Mouse (Mus musculus) embryonic stem cell, embryonic (primary cell): ENCODE data around the gene Dgkz.

ENCODE experiments used
- CTCF ChIA-PET, 4 experiments: fragments of 300-600 bp in 2 of 4; fragments of 350-600 bp in 2 of 4; sonication (Branson Sonifier 250); formaldehyde crosslinking; loops; one replicate each; lab custom pipeline; 2022; ENCODE audit warnings: inconsistent platforms in 2 of 4; lab: Charles Lee
- POLR2A ChIA-PET, 4 experiments: fragments of 300-600 bp in 2 of 4; fragments of 350-600 bp in 2 of 4; sonication (Branson Sonifier 250); formaldehyde crosslinking; loops; one replicate each; lab custom pipeline; 2022; ENCODE audit warnings: antibody characterized with exemption in 4 of 4, inconsistent platforms in 1 of 4; lab: Charles Lee

Gene Dgkz

GRCm38 (mm10) chr2:91975581-91976541, at the start of gene Dgkz:
Gene Dgkz, minus strand, starts transcription at chr2:91975864.
- ChIA-PET CTCF (interaction anchor here in 3 of 4 experiments (0.8 to 2.1 kb wide), 9 partner anchors 8 to 46 kb away, joined by 3 to 7 read pairs (median 5); no protein-coding TSS in a partner anchor), POLR2A (interaction anchor here (0.5 to 2.5 kb wide), 17 partner anchors 8 to 321 kb away, joined by 3 to 16 read pairs (median 4); partner anchors contain the start of gene Mdk (in 1 of the 4))

DNA sequence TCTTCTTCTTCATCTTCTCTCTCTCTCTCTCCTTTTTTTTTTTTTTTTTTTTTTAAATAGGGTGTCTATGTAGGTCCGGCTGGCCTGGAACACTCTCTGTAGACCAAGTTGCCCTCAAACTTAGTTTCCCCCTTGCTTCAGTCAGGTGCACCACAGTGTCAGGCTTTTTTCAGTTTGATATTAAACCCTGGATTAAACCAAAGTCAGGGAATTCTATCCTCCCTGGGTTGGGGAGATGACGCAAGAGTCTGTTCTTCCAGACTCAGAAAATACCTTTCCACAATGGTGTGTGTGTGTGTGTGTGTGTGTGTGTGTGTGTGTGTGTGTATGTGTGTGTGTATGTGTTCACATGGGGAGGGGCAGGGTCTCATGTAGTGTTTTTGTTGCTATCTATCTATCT, 49.5 kb upstream of the Dgkz start:
- POLR2A ChIA-PET, result interaction anchor here in 2 of 4 experiments (0.8 to 1.1 kb wide), 3 partner anchors 17 to 31 kb away, joined by 3 read pairs; no protein-coding TSS in a partner anchor

DNA sequence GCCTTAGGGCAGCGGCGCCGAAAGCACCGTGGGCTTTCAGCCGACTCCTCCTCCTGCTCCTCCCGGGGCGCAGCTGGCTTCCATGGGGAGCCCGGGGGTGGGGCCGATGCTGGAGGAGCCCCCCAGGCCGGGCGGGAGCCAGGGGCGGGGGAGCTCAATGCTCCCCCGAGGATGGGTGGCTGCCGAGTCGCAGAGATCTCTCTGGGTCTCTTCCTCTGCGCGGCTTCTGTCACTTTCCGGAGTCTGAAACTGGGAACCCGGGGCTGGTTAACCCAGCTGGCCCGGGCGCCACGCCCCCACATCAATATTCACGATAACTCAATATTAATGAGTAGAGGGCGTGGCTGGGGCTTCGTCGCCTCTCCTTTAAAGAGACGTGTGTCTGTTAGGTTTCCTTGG, 48.6 kb upstream of the Dgkz start, which contains the start of gene Creb3l1:
Gene Creb3l1, minus strand, starts transcription at position 229 of the 399 bp plus-strand sequence.
- CTCF ChIA-PET, result interaction anchor here in 3 of 4 experiments (0.6 to 2.1 kb wide), 17 partner anchors 9 to 461 kb away, joined by 3 to 42 read pairs (median 4); no protein-coding TSS in a partner anchor
- POLR2A ChIA-PET, result interaction anchor here in 3 of 4 experiments (0.6 to 3.4 kb wide), 17 partner anchors 9 to 944 kb away, joined by 3 to 36 read pairs (median 4); no protein-coding TSS in a partner anchor

More for the DNA sequence above, 49.5 kb upstream of the Dgkz start:
- CTCF ChIA-PET, result no interaction called here

DNA sequence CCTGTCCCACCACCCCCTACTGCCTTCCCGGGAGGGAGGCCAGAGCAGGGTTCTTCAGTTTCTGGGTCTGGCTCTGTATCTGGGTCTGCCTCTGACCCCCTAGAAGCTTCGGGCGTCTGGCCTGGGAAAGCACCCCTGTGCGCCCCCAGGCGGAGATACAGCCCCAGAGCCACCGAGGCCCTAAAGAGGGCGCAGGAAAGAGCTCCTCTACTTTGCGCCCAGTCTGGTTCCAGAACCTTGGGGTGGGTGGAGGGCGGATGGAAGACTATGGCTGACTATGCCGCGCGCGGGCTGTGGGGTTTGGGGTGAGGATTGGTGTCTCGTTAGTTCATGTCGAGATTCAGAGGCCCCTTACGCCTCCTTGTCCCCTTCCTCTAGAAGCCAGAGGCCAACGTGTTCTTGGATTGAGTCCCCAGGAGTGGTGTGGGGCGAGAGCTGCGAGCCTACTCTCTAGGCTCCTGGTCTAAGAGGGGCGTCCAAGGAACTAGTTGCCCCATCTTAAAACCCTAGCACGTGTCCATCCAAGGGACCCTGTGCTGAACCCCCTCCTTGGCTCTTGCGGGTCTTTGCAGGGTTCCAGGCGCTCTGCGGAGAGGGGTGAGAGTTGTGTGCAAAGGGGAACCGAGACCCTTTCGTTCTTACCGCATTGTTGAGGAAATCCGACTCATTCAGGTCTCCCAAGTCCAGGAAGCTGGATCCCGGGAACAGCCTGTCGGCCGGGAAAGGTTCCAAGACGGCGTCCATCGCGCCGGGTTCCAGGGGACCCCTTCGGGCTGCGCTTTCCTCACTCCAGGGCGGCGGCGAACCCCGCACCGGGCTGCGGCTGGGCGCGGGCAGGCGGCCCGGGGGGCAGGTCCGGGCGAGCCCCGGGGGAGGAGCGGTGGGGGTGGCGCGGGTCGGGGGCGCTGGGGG, 48.0 kb upstream of the Dgkz start:
- POLR2A ChIA-PET, result interaction anchor here in 3 of 4 experiments (0.6 to 3.4 kb wide), 24 partner anchors 10 to 945 kb away, joined by 3 to 36 read pairs (median 4); no protein-coding TSS in a partner anchor
- CTCF ChIA-PET, result interaction anchor here (0.5 to 2.1 kb wide), 42 partner anchors 9 to 462 kb away, joined by 3 to 42 read pairs (median 4); partner anchors contain the start of gene Mdk (in 1 of the 4)

GRCm38 (mm10) chr2:92020676-92021265, 45.1 kb upstream of the Dgkz start:
- CTCF ChIA-PET, result no interaction called here
- POLR2A ChIA-PET, result interaction anchor here in 1 of 4 experiments (3.9 kb wide), 1 partner anchor 13 kb away, joined by 20 read pairs; no protein-coding TSS in a partner anchor

- CTCF ChIA-PET, result no interaction called here
- POLR2A ChIA-PET, result interaction anchor here in 3 of 4 experiments (1.4 to 2.4 kb wide), 3 partner anchors 9 to 39 kb away, joined by 4 to 12 read pairs (median 8); no protein-coding TSS in a partner anchor
These were observed 41.8 kb upstream of the Dgkz start for GRCm38 (mm10) chr2:92017440-92017839.

DNA sequence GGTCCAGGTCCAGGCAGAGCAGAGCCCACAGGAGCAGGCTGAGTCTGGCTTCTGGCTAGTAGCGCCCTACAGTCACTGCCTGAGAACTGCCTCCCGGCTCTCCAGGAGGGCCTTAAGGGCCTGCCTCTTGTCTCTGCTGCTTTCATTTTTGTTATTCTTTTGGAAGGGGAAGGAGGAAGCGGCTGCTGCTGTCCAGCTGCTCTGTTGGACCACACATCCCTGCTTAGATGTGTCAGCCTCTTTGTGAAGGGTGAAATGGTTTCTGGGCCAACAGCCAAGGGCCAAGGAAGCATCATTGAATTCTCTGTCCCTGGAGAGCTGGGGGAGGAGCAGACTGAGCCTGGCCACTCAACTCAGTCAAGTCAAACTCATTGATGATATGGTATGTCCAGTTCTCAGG, 41.3 kb upstream of the Dgkz start:
- POLR2A ChIA-PET, result interaction anchor here in 2 of 4 experiments (1.5 to 2.4 kb wide), 3 partner anchors 9 to 39 kb away, joined by 3 to 12 read pairs (median 8); no protein-coding TSS in a partner anchor
- CTCF ChIA-PET, result no interaction called here

DNA sequence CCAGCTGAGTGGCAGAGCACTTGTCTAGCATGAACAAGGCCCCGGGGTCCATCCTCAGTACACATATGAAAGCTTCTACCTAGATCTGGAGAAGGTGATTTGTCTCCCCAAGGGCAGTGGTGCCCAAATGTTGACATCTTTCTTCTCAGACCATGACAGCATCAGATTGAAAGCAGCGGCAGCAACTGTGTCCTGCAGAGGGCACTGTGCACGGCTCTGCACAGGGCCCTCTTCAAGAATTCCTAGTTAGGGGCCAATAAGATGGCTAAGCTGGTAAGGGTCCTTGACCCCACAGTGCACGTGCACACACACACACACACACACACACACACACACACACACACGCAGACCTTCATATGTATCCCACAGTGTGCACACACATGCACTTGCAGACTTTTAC, 39.2 kb upstream of the Dgkz start:
- POLR2A ChIA-PET, result interaction anchor here in 1 of 4 experiments (0.7 kb wide), 1 partner anchor 11 kb away, joined by 3 read pairs; no protein-coding TSS in a partner anchor
- CTCF ChIA-PET, result interaction anchor here in 3 of 4 experiments (0.6 to 2.2 kb wide), 3 partner anchors 9 to 412 kb away, joined by 3 to 9 read pairs (median 4); partner anchors contain the start of gene Creb3l1 (in 1 of the 3)

DNA sequence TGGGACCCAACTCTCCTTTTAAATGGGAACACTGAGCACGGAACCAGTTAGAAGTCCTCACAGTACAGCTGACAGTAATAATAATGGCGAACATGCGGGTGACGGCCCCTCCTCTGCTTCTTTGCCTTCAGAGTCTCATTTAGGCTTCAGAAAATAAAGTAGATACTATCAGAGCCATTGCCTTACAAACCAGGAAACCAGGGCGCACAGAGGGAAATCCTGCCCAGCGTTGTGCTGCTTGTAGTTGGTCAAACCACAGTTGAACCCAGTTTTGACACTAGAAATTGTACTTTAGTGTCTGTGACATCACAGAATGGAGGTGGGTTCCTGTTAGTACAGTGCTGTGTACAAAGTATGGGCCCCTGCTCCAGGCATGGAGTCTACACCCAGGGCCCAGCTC, 38.6 kb upstream of the Dgkz start:
- ChIA-PET CTCF (interaction anchor here in 3 of 4 experiments (0.6 to 2.2 kb wide), 3 partner anchors 9 to 276 kb away, joined by 3 to 9 read pairs (median 5); partner anchors contain the start of gene Creb3l1 (in 2 of the 3)), POLR2A (interaction anchor here in 1 of 4 experiments (0.6 to 3.7 kb wide), 2 partner anchors 10 to 14 kb away, joined by 3 to 20 read pairs; partner anchors contain the start of gene Creb3l1)

GRCm38 (mm10) chr2:92012768-92013445, 37.2 kb upstream of the Dgkz start:
- ChIA-PET POLR2A (interaction anchor here in 3 of 4 experiments (0.6 to 3.7 kb wide), 9 partner anchors 11 to 331 kb away, joined by 3 to 20 read pairs (median 4); partner anchors contain the start of gene Creb3l1 (in 1 of the 3)), CTCF (interaction anchor here in 3 of 4 experiments (0.5 to 1.8 kb wide), 7 partner anchors 11 to 339 kb away, joined by 3 to 9 read pairs (median 3); partner anchors contain the start of gene Creb3l1 (in 2 of the 3))

DNA sequence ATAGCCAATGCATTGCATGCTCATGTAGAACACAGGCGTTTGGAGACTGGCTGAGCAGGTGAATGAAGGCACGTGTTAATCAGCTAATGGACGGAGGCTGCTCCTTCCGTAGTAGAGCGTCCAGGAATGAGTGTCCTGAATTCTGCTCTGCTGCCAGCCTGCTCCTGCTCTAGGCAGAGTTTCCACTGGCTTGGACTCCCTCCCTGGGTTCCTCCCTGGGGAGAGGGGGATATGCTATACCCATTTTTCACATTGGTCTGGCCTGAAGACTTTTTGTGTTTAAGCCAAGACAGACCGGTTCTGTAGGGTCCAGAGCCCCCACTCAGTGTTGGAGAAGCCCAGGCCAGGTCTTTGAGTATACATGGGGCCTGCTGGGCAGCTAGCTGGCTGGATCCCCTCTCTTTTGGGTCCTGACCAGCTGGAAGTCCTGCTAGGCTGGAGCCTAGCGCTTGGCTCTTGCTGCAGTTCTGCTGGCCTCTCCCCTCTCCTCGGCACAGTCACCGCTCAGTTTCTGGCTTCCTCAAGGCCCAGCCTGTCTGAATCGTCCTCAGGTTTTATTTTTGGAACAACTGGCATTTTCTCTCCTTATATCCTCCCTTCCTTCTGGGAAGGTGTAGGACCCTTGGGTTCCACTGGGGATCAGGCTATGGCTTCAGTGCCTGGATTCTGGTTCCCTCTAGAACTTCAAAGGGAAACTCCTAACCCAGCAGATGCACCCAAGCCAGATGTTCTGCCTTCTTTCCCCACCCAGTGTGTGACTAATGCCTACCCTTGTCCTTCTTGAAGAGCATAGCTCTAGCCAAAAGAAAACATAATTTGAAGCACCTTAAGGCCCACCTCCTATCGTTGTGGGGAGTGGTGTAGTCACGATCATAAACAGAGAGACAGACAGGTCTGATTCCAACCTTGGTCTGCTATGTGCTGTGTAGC, 36.0 kb upstream of the Dgkz start:
- ChIA-PET POLR2A (interaction anchor here in 3 of 4 experiments (0.8 to 5.9 kb wide), 9 partner anchors 10 to 76 kb away, joined by 3 to 36 read pairs (median 6); partner anchors contain the start of gene Creb3l1 (in 2 of the 3)), CTCF (interaction anchor here (0.7 to 4.5 kb wide), 7 partner anchors 11 to 27 kb away, joined by 3 to 42 read pairs (median 3); partner anchors contain the start of gene Creb3l1 (in 2 of the 4))

- CTCF ChIA-PET, result interaction anchor here (0.5 to 4.5 kb wide), 31 partner anchors 14 to 362 kb away, joined by 3 to 42 read pairs (median 4); partner anchors contain the start of gene Creb3l1 (in 1 of the 4)
- POLR2A ChIA-PET, result interaction anchor here in 3 of 4 experiments (0.5 to 5.9 kb wide), 69 partner anchors 8 to 964 kb away, joined by 3 to 38 read pairs (median 4); partner anchors contain the start of genes Creb3l1 (in 3 of the 3), Mdk (in 2 of the 3), Atg13 (in 1 of the 3) and Dgkz (in 1 of the 3)
These were observed 33.1 kb upstream of the Dgkz start for GRCm38 (mm10) chr2:92008623-92009404.

DNA sequence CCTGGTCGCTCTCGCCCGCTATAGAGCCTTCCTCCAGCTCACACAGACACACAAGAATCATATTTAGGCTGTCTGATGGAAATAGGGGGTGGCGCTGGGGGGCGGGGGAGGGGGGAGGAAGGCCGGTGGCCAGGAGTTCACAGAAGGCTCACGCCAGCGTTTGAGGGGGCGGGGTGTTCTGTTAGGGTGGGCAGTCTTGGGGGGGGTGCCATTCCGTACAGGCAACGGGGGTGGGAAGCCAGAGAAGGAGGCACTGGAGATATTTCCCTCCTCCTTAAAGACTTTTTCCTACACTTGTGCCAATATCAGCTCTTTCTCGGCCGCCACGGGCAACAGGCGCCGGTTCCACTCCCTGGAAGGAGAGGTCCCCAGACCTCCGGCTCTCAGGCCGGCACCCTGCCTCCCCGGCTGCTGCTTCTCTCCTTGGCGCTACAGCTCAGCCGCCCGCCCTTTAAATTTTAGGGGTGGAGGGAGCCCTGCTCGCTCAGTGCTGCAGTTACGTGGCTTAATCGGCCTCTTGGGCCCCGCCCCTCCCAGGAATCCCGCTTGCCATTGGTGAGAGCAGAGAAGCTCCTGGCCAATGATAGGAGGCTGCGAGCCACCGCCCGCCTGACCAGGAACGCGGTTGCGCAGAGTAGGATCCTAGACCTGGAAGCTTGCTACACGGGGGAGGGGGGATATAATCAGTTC, 32.4 kb upstream of the Dgkz start:
- ChIA-PET CTCF (interaction anchor here (0.5 to 4.5 kb wide), 44 partner anchors 8 to 1252 kb away, joined by 3 to 42 read pairs (median 4); partner anchors contain the start of genes Creb3l1 (in 1 of the 4) and Phf21a (in 1 of the 4)), POLR2A (interaction anchor here in 3 of 4 experiments (0.5 to 5.9 kb wide), 80 partner anchors 8 to 963 kb away, joined by 3 to 38 read pairs (median 4); partner anchors contain the start of genes Creb3l1 (in 3 of the 3), Atg13 (in 2 of the 3), Harbi1 (in 2 of the 3) and Mdk (in 2 of the 3))
